Mouse (Mus musculus): ENCODE results near the gene Crtc3. TPM values are rescaled to one million over a fixed set of nuclear protein-coding genes. Genes with fewer than 3 reads are reported as not detected.

The Crtc3 gene
- total and polyA plus RNA-seq, 3 experiments, result 4.2 to 15.8 TPM; not detected in 1

DNA sequence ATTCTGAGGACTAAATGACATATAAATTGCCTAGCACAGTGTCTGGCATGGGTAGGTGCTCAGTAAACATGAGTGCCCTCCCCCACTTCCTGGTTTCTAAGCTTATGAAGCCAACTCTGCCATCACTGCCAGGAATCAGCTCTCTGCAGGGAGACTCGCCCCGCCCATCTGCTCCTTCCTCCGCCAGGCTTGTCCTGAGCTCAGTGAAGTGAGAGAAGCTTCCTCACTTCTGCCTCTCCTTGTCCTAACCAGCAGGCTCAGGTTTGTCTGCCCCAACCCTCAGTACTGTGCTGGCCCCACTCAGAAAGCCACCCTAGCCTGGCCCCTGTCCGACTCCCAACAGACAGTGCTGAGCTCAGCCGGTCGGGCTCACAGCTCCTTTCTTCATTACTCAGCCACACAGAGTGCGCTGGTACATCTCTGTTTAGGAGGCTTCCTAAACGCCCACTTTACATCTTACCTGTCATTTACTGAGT is 59.9 kb downstream of the Crtc3 start:
- peaks cover 0 to 10% of the 10 kb centered on the region in 2 experiments; a peak in 2 of 4 replicates for H3K36me3 ChIP-seq (ENCODE audit: control insufficient read depth in 1 of 2, insufficient read depth in 2 of 2, low read length in 2 of 2)
- no peaks in the 10 kb centered on the region for H3K79me2 ChIP-seq (ENCODE audit: control insufficient read depth, insufficient read depth, low read length, poor library complexity)
- H3K4me3 ChIP-seq (ENCODE audit: control insufficient read depth in 1 of 2, insufficient read depth in 1 of 2, low read depth in 2 of 2, low read length in 2 of 2), result peak overlapping the region; percentile 23 to 42
- peak overlapping the region; percentile 37 for H3K9ac ChIP-seq (ENCODE audit: control insufficient read depth, low read depth, low read length, poor library complexity, severe bottlenecking)
- peak; percentile 92 for DNase-seq (ENCODE audit: low read depth, low spot score)
- no peaks in the 10 kb centered on the region for H3K27me3 ChIP-seq (ENCODE audit: control insufficient read depth in 1 of 2, insufficient read depth in 2 of 2, low read length in 2 of 2)
- no peaks in the 10 kb centered on the region for H3K9me3 ChIP-seq (replicated peaks; ENCODE audit: insufficient read depth, low read length)
- peaks cover 11 to 13% of the 10 kb centered on the region in 2 experiments for H3K4me1 ChIP-seq (ENCODE audit: control insufficient read depth in 1 of 2, insufficient read depth in 2 of 2, low read length in 2 of 2)
- H3K27ac ChIP-seq (ENCODE audit: control insufficient read depth, low read depth, low read length), result peak overlapping the region; percentile 78
- TF ChIP-seq NELFE (IDR thresholded peaks at IDR 0.05; ENCODE audit: low read depth, low read length) (0 out of 2 replicates have a peak, but pooled peaks have one; percentile 32), TCF12 (IDR thresholded peaks at IDR 0.05; ENCODE audit: low read depth, low read length) (peak; percentile 53; the same call in 1 of the 2 replicates), TBP (IDR thresholded peaks at IDR 0.05; ENCODE audit: low read depth, low read length) (0 out of 2 replicates have a peak, but pooled peaks have one; percentile 13), MYB (IDR thresholded peaks at IDR 0.05; ENCODE audit: low read depth, low read length) (no peak), E2F4 (IDR thresholded peaks at IDR 0.05; ENCODE audit: borderline replicate concordance, low read depth, low read length) (no peak), ZC3H11A (IDR thresholded peaks at IDR 0.05; ENCODE audit: low read depth, low read length) (0 out of 2 replicates have a peak, but pooled peaks have one; percentile 6), HCFC1 (IDR thresholded peaks at IDR 0.05; ENCODE audit: low read depth, low read length) (peak; percentile 72), RCOR1 (IDR thresholded peaks at IDR 0.05; ENCODE audit: low read depth, low read length) (no peak), CHD2 (IDR thresholded peaks at IDR 0.05; ENCODE audit: low read length) (peak; percentile 40; the same call in 1 of the 2 replicates), MYC (IDR thresholded peaks at IDR 0.05; ENCODE audit: low read depth, low read length) (0 out of 2 replicates have a peak, but pooled peaks have one; percentile 37), CTCF (IDR thresholded peaks at IDR 0.05 in 2 of 3, conservative IDR thresholded peaks at IDR 0.05 in 1 of 3; ENCODE audit: control insufficient read depth in 1 of 3, insufficient read depth in 1 of 3, low read depth in 2 of 3, low read length in 3 of 3, poor library complexity in 1 of 3, severe bottlenecking in 1 of 3) (no peak), BHLHE40 (IDR thresholded peaks at IDR 0.05; ENCODE audit: borderline replicate concordance, low read depth, low read length) (no peak), GATA1 (IDR thresholded peaks at IDR 0.05; ENCODE audit: low read depth, low read length) (0 out of 2 replicates have a peak, but pooled peaks have one; percentile 21), KAT2A (conservative IDR thresholded peaks at IDR 0.05; ENCODE audit: low read depth, low read length) (no peak), MXI1 (IDR thresholded peaks at IDR 0.05; ENCODE audit: low read depth, low read length) (peak; percentile 65; the same call in 1 of the 2 replicates), SMC3 (IDR thresholded peaks at IDR 0.05; ENCODE audit: low read depth, low read length) (no peak; the same call in 1 of the 2 replicates), NRF1 (IDR thresholded peaks at IDR 0.05; ENCODE audit: insufficient read depth, low read depth, low read length, poor library complexity, severe bottlenecking) (no peak), MAFK (IDR thresholded peaks at IDR 0.05; ENCODE audit: borderline replicate concordance, low read depth, low read length) (no peak), SIN3A (IDR thresholded peaks at IDR 0.05; ENCODE audit: low read length) (peak; percentile 79), TAL1 (IDR thresholded peaks at IDR 0.05; ENCODE audit: low read length) (no peak), MAZ (IDR thresholded peaks at IDR 0.05; ENCODE audit: low read depth, low read length) (peak; percentile 61; the same call in 1 of the 2 replicates), USF2 (IDR thresholded peaks at IDR 0.05; ENCODE audit: borderline replicate concordance in 1 of 2, insufficient read depth in 1 of 2, low read depth in 1 of 2, low read length in 2 of 2) (no peak), POLR2AphosphoS2 (IDR thresholded peaks at IDR 0.05; ENCODE audit: low read length) (no peak), ZNF384 (IDR thresholded peaks at IDR 0.05; ENCODE audit: low read depth, low read length) (no peak), GABPA (IDR thresholded peaks at IDR 0.05; ENCODE audit: low read depth, low read length) (no peak), MEF2A (IDR thresholded peaks at IDR 0.05; ENCODE audit: extremely low read depth, insufficient replicate concordance, low read depth, low read length, poor library complexity, severe bottlenecking) (no peak), EP300 (IDR thresholded peaks at IDR 0.05; ENCODE audit: low read depth in 1 of 2, low read length in 2 of 2) (peak; percentile 53 to 68), JUND (IDR thresholded peaks at IDR 0.05; ENCODE audit: low read depth, low read length) (no peak), ETS1 (IDR thresholded peaks at IDR 0.05; ENCODE audit: low read depth, low read length) (peak; percentile 53), POLR2A (IDR thresholded peaks at IDR 0.05; ENCODE audit: control insufficient read depth in 1 of 2, insufficient read depth in 1 of 2, low read depth in 1 of 2, low read length in 2 of 2, poor library complexity in 1 of 2) (peak in 1 of 2 experiments; percentile 39; a peak in 1 of 4 replicates), ZMIZ1 (IDR thresholded peaks at IDR 0.05; ENCODE audit: low read depth, low read length) (no peak), USF1 (IDR thresholded peaks at IDR 0.05; ENCODE audit: low read depth, low read length) (no peak), MAX (IDR thresholded peaks at IDR 0.05; ENCODE audit: low read length) (peak; percentile 56; the same call in 1 of the 2 replicates), UBTF (IDR thresholded peaks at IDR 0.05; ENCODE audit: borderline replicate concordance, insufficient read depth, low read depth, low read length) (0 out of 2 replicates have a peak, but pooled peaks have one; percentile 7), RAD21 (IDR thresholded peaks at IDR 0.05; ENCODE audit: low read depth, low read length) (no peak; the same call in 1 of the 2 replicates), ZKSCAN1 (IDR thresholded peaks at IDR 0.05; ENCODE audit: low read depth, low read length) (no peak)
